Mouse (Mus musculus): ENCODE data around the gene Sugp2. TPM values are rescaled to one million over a fixed set of nuclear protein-coding genes. Genes with fewer than 3 reads are reported as not detected.

Gene Sugp2
- 7.2 TPM for polyA plus RNA-seq (2014; fragmentation: Illumina TruSeq; extraction: RNeasy Lipid Tissue Mini Kit (QIAGEN cat#74804); ENCODE audit: low read depth, low replicate concordance)

DNA sequence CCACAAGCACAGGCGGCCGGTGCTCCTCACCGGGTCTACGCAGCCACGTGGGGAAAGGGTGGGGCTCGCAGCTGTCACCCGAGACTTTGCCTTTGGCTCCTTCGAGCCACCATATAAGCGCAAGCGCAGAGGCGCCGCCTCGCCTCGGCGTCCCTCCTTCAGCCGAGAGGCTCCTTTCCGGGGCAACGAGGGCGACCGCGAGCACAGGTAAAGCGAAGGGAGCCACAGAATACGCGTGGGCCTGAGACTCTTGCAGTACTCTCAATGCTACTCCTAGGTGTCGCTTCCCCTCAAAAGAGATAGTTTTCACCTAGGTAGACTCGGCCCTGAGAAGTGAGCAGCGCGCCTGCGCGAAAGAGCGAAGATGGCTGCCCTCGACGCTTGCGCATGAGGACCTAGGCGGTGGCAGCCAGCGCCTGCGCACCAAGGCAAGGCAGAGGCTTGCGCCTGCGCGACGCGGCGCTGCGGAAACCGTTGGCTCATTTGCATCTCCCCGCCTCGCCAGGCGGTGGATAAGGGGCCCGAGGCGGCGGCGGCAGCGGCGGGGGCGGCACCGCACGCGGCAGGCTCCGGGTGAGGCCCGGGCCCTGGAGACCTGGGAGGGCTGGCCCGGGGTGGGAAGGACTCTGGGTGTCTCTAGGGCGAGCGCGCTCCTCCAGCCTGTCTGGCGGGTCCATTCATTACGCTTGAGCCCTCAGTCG is at the start of gene Sugp2, which contains the start of gene Armc6:
TSS of gene Sugp2 (plus strand) at position 147 of the 701 bp plus-strand sequence.
TSS of gene Armc6 (minus strand) at position 387 of the 701 bp plus-strand sequence.

DNA sequence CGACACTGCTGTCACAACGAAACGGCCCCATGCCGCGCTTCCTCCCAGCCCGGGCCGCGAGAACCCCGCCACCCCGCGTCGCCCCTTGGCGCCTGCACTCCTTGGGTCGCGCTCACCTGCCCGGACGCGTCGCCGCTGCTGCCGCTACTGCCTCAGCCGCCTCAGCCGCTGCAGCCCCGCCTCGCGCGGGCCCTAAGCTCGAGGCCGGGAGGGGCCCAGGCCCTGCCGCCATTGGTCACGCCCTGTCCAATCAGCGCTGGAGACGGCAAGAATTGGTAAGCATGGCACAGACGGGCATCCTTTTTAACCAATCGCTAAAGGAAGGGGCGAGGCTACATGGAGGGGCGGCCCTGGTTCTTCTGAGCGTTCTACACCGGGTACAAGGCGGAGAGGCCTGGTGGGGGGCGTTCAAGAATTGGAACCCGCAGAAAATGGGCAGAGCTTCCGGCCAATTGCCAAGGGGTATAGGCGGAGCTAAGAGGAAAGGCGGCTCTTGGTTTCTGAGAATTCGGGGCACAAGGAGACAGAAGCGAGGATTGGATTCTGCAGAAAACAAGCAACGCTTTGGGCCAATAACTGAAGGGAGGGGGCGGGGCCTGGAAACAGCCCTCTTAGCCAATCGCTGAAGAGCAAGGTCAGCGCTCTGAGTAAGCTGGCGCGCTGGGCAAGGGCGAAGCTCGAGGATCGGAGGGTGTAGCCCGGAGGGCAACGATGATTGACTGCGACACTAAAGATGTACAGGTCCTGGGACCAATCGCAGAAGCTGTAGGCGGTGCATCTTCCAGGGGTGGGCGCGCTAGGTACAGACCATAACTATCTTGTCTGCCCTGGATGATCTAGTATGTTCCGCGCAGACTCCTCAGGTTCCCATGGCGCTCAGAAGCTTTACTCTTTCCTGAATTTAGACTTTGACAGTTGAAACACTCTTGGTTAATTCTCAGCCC is 21.6 kb upstream of the Sugp2 start, which contains the start of gene Slc25a42:
TSS of gene Slc25a42 (minus strand) at position 194 of the 944 bp plus-strand sequence.

DNA sequence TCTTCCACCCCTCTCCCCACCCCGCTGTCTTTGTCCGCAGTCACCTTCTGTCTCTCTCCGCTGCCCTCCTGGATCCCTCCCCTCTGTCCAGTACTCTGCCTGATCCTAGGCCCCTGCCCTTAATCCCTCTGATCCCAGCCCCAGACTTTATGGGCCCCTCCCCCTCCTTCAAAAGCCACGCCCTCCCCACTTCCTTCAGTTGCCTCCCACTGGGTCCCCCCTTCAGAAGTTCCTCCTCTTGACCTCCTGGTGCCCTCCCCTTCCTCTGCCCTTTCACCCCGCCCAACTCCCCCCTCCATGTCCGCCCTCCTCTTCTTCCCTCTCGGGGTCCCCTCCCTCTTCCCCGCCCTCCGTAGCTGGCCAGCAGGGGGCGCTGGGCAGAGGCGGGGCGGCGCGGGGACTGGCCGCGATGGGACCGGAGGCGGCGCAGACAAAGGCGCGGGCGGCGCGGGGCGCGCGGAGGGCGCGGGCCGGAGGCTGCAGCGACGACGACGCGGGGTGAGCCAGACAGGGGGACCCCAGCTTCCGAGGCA is 48.6 kb downstream of the Sugp2 start, which contains the start of gene Homer3:
TSS of gene Homer3 (plus strand) at position 225 of the 533 bp plus-strand sequence.

DNA sequence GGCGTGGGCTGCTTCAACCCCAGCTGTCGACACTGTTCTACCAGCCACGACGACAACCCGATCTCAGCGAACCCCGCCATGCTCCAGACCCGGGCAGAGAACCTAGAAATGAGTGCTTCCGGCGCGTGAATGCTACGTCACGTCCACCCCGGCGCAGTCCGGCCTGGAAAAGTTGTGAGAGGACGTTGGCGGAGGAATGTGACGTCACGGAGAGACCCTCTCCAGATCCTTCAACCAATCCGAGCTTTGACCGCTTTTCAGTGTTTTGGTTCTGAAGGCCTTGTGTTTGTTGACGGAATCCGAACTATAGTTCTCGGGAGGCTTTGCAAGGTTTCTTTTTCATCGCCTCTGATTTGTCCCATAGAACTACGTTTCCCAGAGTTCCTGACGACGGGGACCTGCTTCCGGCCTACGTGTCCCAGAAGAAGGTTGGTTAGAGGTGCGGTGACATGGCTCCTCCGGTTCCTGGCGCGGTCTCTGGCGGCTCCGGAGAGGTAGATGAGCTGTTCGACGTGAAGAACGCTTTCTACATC is 68.4 kb downstream of the Sugp2 start, which contains the start of the genes Ddx49 and Cope:
TSS of gene Ddx49 (minus strand) at position 132 of the 533 bp plus-strand sequence.
TSS of gene Cope (plus strand) at position 161 of the 533 bp plus-strand sequence.

DNA sequence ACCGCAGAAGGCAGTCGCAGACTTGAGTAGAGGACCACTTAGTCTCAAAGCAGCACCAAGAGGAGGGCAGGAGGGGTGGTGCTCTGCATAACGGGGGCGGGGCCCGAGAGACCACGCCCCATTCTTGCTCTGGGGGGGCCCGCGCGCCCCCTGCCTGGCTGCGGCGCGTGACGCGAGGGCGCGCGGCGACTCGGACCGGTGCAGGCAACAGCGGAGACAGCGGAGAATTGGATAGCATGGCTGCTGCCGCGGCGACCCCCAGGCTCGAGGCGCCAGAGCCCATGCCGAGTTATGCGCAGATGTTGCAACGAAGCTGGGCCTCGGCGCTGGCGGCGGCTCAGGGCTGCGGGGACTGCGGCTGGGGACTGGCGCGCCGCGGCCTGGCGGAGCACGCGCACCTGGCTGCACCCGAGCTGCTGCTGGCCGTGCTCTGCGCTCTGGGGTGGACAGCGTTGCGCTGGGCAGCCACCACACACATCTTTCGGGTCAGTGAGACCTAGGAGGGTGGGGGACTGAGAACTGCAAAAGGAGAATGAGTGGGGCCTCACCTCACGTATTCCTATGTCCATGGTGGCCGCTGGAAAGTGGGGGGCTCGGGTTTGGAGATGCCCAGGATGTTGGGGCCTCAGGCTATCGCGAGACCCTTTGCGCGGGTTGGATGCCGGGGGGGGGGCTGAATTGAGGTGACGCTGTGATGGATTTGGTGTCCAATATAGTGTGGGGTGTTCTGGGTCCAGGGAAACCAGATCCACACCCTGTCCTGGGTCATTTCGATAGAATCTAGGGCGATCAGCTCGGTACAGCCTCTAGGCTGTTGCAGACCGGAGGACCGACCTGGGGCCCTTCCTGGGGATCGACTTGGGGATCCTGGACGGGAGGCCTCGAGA is 81.8 kb downstream of the Sugp2 start, which contains the start of gene Cers1:
TSS of gene Cers1 (plus strand) at position 152 of the 887 bp plus-strand sequence.

DNA sequence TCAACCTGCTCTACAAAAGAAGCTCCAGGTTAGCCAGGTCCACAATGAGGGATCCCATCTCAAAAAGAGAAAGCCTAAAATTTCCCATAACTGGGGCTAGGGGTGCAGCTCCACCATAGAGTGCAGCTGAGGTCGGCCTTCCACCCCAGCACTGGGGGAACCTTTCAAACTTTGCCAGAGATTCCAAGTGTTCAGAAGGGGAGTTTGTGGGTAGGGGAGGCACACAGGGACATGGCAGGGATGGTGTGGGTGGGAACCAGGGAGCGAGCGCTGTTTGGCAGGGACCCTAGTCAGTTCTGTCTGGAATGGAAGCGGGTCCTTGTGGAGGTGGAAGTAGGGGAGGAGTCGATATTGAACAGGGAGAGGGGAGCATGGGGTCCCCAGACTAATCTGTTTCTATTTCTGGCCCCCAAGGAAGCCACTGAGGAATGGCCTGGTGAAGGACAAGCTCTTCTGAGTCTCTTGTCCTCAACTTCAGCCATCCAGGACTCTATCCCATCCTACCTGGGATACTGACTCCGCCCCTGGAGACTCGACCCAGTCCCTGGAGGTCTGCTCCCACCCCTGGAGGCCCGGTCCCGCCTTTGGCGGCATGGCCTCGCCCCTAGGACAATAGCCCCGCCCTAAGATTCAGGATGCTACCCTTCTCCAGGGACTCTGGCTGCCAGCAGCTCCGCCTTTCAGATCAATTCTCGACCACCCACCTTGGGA is 95.3 kb downstream of the Sugp2 start, which contains the start of gene Gdf1:
TSS of gene Gdf1 (plus strand) at position 694 of the 711 bp plus-strand sequence.

Other genes starting within 250 kb of the Sugp2 start
- 6.0 TPM for gene Gatad2a, start 237.8 kb upstream of the Sugp2 start, polyA plus RNA-seq (2014; fragmentation: Illumina TruSeq; extraction: RNeasy Lipid Tissue Mini Kit (QIAGEN cat#74804); ENCODE audit: low read depth, low replicate concordance)
- 17.8 TPM for gene Mau2, start 191.5 kb upstream of the Sugp2 start, polyA plus RNA-seq (2014; fragmentation: Illumina TruSeq; extraction: RNeasy Lipid Tissue Mini Kit (QIAGEN cat#74804); ENCODE audit: low read depth, low replicate concordance)
- 9.4 TPM for gene Sugp1, start 191.4 kb upstream of the Sugp2 start, polyA plus RNA-seq (2014; fragmentation: Illumina TruSeq; extraction: RNeasy Lipid Tissue Mini Kit (QIAGEN cat#74804); ENCODE audit: low read depth, low replicate concordance)
- gene Tm6sf2, start 161.3 kb upstream of the Sugp2 start, polyA plus RNA-seq (2014; fragmentation: Illumina TruSeq; extraction: RNeasy Lipid Tissue Mini Kit (QIAGEN cat#74804); ENCODE audit: low read depth, low replicate concordance): 2.1 TPM
- gene Hapln4, start 150.8 kb upstream of the Sugp2 start, polyA plus RNA-seq (2014; fragmentation: Illumina TruSeq; extraction: RNeasy Lipid Tissue Mini Kit (QIAGEN cat#74804); ENCODE audit: low read depth, low replicate concordance): not detected
- not detected for gene Ncan, start 113.4 kb upstream of the Sugp2 start, polyA plus RNA-seq (2014; fragmentation: Illumina TruSeq; extraction: RNeasy Lipid Tissue Mini Kit (QIAGEN cat#74804); ENCODE audit: low read depth, low replicate concordance)
- gene Nr2c2ap, start 102.9 kb upstream of the Sugp2 start, polyA plus RNA-seq (2014; fragmentation: Illumina TruSeq; extraction: RNeasy Lipid Tissue Mini Kit (QIAGEN cat#74804); ENCODE audit: low read depth, low replicate concordance): 1.4 TPM
- 1.4 TPM for gene Rfxank, start 95.1 kb upstream of the Sugp2 start, polyA plus RNA-seq (2014; fragmentation: Illumina TruSeq; extraction: RNeasy Lipid Tissue Mini Kit (QIAGEN cat#74804); ENCODE audit: low read depth, low replicate concordance)
- 6.0 TPM for gene Borcs8, start 94.7 kb upstream of the Sugp2 start, polyA plus RNA-seq (2014; fragmentation: Illumina TruSeq; extraction: RNeasy Lipid Tissue Mini Kit (QIAGEN cat#74804); ENCODE audit: low read depth, low replicate concordance)
- not detected for gene Mef2b, start 94.5 kb upstream of the Sugp2 start, polyA plus RNA-seq (2014; fragmentation: Illumina TruSeq; extraction: RNeasy Lipid Tissue Mini Kit (QIAGEN cat#74804); ENCODE audit: low read depth, low replicate concordance)
- 4.3 TPM for gene Tmem161a, start 61.9 kb upstream of the Sugp2 start, polyA plus RNA-seq (2014; fragmentation: Illumina TruSeq; extraction: RNeasy Lipid Tissue Mini Kit (QIAGEN cat#74804); ENCODE audit: low read depth, low replicate concordance)
- gene Slc25a42, start 21.9 kb upstream of the Sugp2 start, polyA plus RNA-seq (2014; fragmentation: Illumina TruSeq; extraction: RNeasy Lipid Tissue Mini Kit (QIAGEN cat#74804); ENCODE audit: low read depth, low replicate concordance): 2.3 TPM
- 0.79 TPM for gene Armc6, start 240 bp downstream of the Sugp2 start, polyA plus RNA-seq (2014; fragmentation: Illumina TruSeq; extraction: RNeasy Lipid Tissue Mini Kit (QIAGEN cat#74804); ENCODE audit: low read depth, low replicate concordance)
- not detected for gene Homer3, start 48.6 kb downstream of the Sugp2 start, polyA plus RNA-seq (2014; fragmentation: Illumina TruSeq; extraction: RNeasy Lipid Tissue Mini Kit (QIAGEN cat#74804); ENCODE audit: low read depth, low replicate concordance)
- gene Ddx49, start 68.3 kb downstream of the Sugp2 start, polyA plus RNA-seq (2014; fragmentation: Illumina TruSeq; extraction: RNeasy Lipid Tissue Mini Kit (QIAGEN cat#74804); ENCODE audit: low read depth, low replicate concordance): 5.1 TPM
- 1.3 TPM for gene Cope, start 68.3 kb downstream of the Sugp2 start, polyA plus RNA-seq (2014; fragmentation: Illumina TruSeq; extraction: RNeasy Lipid Tissue Mini Kit (QIAGEN cat#74804); ENCODE audit: low read depth, low replicate concordance)
- gene Cers1, start 81.5 kb downstream of the Sugp2 start, polyA plus RNA-seq (2014; fragmentation: Illumina TruSeq; extraction: RNeasy Lipid Tissue Mini Kit (QIAGEN cat#74804); ENCODE audit: low read depth, low replicate concordance): not detected
- not detected for gene Gdf1, start 95.6 kb downstream of the Sugp2 start, polyA plus RNA-seq (2014; fragmentation: Illumina TruSeq; extraction: RNeasy Lipid Tissue Mini Kit (QIAGEN cat#74804); ENCODE audit: low read depth, low replicate concordance)
- gene Upf1, start 119.1 kb downstream of the Sugp2 start, polyA plus RNA-seq (2014; fragmentation: Illumina TruSeq; extraction: RNeasy Lipid Tissue Mini Kit (QIAGEN cat#74804); ENCODE audit: low read depth, low replicate concordance): 3.8 TPM
- not detected for gene Comp, start 139.3 kb downstream of the Sugp2 start, polyA plus RNA-seq (2014; fragmentation: Illumina TruSeq; extraction: RNeasy Lipid Tissue Mini Kit (QIAGEN cat#74804); ENCODE audit: low read depth, low replicate concordance)
- gene Crtc1, start 205.4 kb downstream of the Sugp2 start, polyA plus RNA-seq (2014; fragmentation: Illumina TruSeq; extraction: RNeasy Lipid Tissue Mini Kit (QIAGEN cat#74804); ENCODE audit: low read depth, low replicate concordance): 2.8 TPM
- gene Klhl26, start 242.7 kb downstream of the Sugp2 start, polyA plus RNA-seq (2014; fragmentation: Illumina TruSeq; extraction: RNeasy Lipid Tissue Mini Kit (QIAGEN cat#74804); ENCODE audit: low read depth, low replicate concordance): 2.3 TPM